Mouse (Mus musculus): ENCODE data around the gene Zranb1. TPM values are rescaled to one million over a fixed set of nuclear protein-coding genes. Genes with fewer than 3 reads are reported as not detected.

The Zranb1 gene
- polyA plus RNA-seq (2016; fragmentation: Nextera tagmentation; extraction: Ambion mirVana), result 8.8 and 9.9 TPM in 2 replicates

GRCm38 (mm10) chr7:132930850-132931559, at the start of gene Zranb1:
Gene Zranb1 (plus strand): TSS chr7:132931142.
- H3K4me3 ChIP-seq, result peak within 1 kb of the TSS; percentile 97
- H3K27me3 ChIP-seq (ENCODE audit: poor library complexity, severe bottlenecking), result no peaks in the 10 kb centered on the region
- no peaks in the 10 kb centered on the region for H3K9me3 ChIP-seq
- no peaks in the 10 kb centered on the region for H3K36me3 ChIP-seq (replicated peaks)
- peaks cover 20% of the 10 kb centered on the region for H3K4me1 ChIP-seq
- WGBS, result under 1% methylated on average over 87 of the region's 93 CpGs
- DNase-seq (ENCODE audit: extremely low spot score, low spot score), result peak; percentile 98
- peak within 1 kb of the TSS; percentile 96 for H3K27ac ChIP-seq

GRCm38 (mm10) chr7:132882343-132882742, 48.6 kb upstream of the Zranb1 start:
- Histone ChIP-seq H3K27me3 (ENCODE audit: poor library complexity, severe bottlenecking) (no peaks in the 10 kb centered on the region), H3K9me3 (no peaks in the 10 kb centered on the region), H3K4me1 (peaks cover 6% of the 10 kb centered on the region; the same call in 1 of the 2 replicates), H3K4me3 (no peak overlapping the region), H3K36me3 (replicated peaks) (peaks cover 83% of the 10 kb centered on the region), H3K27ac (no peak overlapping the region)
- DNase-seq (ENCODE audit: extremely low spot score, low spot score), result no peak
- 73% methylated on average over 2 of the region's 2 CpGs for WGBS

GRCm38 (mm10) chr7:132884031-132884430, 46.9 kb upstream of the Zranb1 start:
- WGBS, result 91% methylated on average over 7 of the region's 7 CpGs
- Histone ChIP-seq H3K27me3 (ENCODE audit: poor library complexity, severe bottlenecking) (no peaks in the 10 kb centered on the region), H3K4me3 (no peak overlapping the region), H3K9me3 (no peaks in the 10 kb centered on the region), H3K36me3 (replicated peaks) (peaks cover 66% of the 10 kb centered on the region), H3K27ac (no peak overlapping the region), H3K4me1 (peaks cover 11% of the 10 kb centered on the region; the same call in 1 of the 2 replicates)
- DNase-seq (ENCODE audit: extremely low spot score, low spot score), result no peak

- Histone ChIP-seq H3K27me3 (ENCODE audit: poor library complexity, severe bottlenecking) (no peaks in the 10 kb centered on the region), H3K4me1 (peaks cover 11% of the 10 kb centered on the region; the same call in 1 of the 2 replicates), H3K36me3 (replicated peaks) (peaks cover 36% of the 10 kb centered on the region), H3K27ac (peak overlapping the region; percentile 32; the same call in 1 of the 2 replicates), H3K9me3 (no peaks in the 10 kb centered on the region), H3K4me3 (no peak overlapping the region)
- WGBS, result 70% methylated on average over 7 of the region's 7 CpGs
- DNase-seq (ENCODE audit: extremely low spot score, low spot score), result no peak
Observed at GRCm38 (mm10) chr7:132887019-132887804, 43.7 kb upstream of the Zranb1 start.

GRCm38 (mm10) chr7:132888052-132888451, 42.9 kb upstream of the Zranb1 start:
- Histone ChIP-seq H3K9me3 (no peaks in the 10 kb centered on the region), H3K4me3 (no peak overlapping the region), H3K27me3 (ENCODE audit: poor library complexity, severe bottlenecking) (no peaks in the 10 kb centered on the region), H3K27ac (no peak overlapping the region), H3K4me1 (peaks cover 11% of the 10 kb centered on the region; the same call in 1 of the 2 replicates), H3K36me3 (replicated peaks) (peaks cover 27% of the 10 kb centered on the region)
- 84% methylated on average over 3 of the region's 3 CpGs for WGBS
- no peak for DNase-seq (ENCODE audit: extremely low spot score, low spot score)

- H3K4me1 ChIP-seq, result peaks cover 11% of the 10 kb centered on the region; the same call in 1 of the 2 replicates
- H3K4me3 ChIP-seq, result no peak overlapping the region
- H3K27me3 ChIP-seq (ENCODE audit: poor library complexity, severe bottlenecking), result no peaks in the 10 kb centered on the region
- WGBS, result 67% methylated on average over 4 of the region's 4 CpGs
- no peaks in the 10 kb centered on the region for H3K9me3 ChIP-seq
- no peak for DNase-seq (ENCODE audit: extremely low spot score, low spot score)
- H3K27ac ChIP-seq, result no peak overlapping the region
- peaks cover 21% of the 10 kb centered on the region for H3K36me3 ChIP-seq (replicated peaks)
Observed at GRCm38 (mm10) chr7:132888518-132889249, 42.3 kb upstream of the Zranb1 start.

- H3K27me3 ChIP-seq (ENCODE audit: poor library complexity, severe bottlenecking), result no peaks in the 10 kb centered on the region
- no peak for DNase-seq (ENCODE audit: extremely low spot score, low spot score)
- H3K27ac ChIP-seq, result no peak overlapping the region
- H3K36me3 ChIP-seq (replicated peaks), result peaks cover 11% of the 10 kb centered on the region
- H3K9me3 ChIP-seq, result no peaks in the 10 kb centered on the region
- no peak overlapping the region for H3K4me3 ChIP-seq
- 95% methylated on average over 8 of the region's 8 CpGs for WGBS
- peaks cover 11% of the 10 kb centered on the region; the same call in 1 of the 2 replicates for H3K4me1 ChIP-seq
Observed at GRCm38 (mm10) chr7:132889691-132890090, 41.3 kb upstream of the Zranb1 start.

GRCm38 (mm10) chr7:132890201-132890600, 40.7 kb upstream of the Zranb1 start:
- Histone ChIP-seq H3K4me3 (no peak overlapping the region), H3K9me3 (no peaks in the 10 kb centered on the region), H3K4me1 (peaks cover 11% of the 10 kb centered on the region; the same call in 1 of the 2 replicates), H3K27ac (no peak overlapping the region), H3K36me3 (replicated peaks) (peaks cover 6% of the 10 kb centered on the region; the same call in 1 of the 2 replicates), H3K27me3 (ENCODE audit: poor library complexity, severe bottlenecking) (no peaks in the 10 kb centered on the region)
- WGBS, result 92% methylated on average over 5 of the region's 5 CpGs
- no peak for DNase-seq (ENCODE audit: extremely low spot score, low spot score)

GRCm38 (mm10) chr7:132891561-132892310, 39.2 kb upstream of the Zranb1 start:
- H3K9me3 ChIP-seq, result no peaks in the 10 kb centered on the region
- H3K4me3 ChIP-seq, result no peak overlapping the region
- DNase-seq (ENCODE audit: extremely low spot score, low spot score), result no peak
- H3K4me1 ChIP-seq, result peaks cover 11% of the 10 kb centered on the region; the same call in 1 of the 2 replicates
- no peaks in the 10 kb centered on the region for H3K36me3 ChIP-seq (replicated peaks)
- WGBS, result 88% methylated on average over 5 of the region's 5 CpGs
- H3K27me3 ChIP-seq (ENCODE audit: poor library complexity, severe bottlenecking), result no peaks in the 10 kb centered on the region
- H3K27ac ChIP-seq, result no peak overlapping the region

GRCm38 (mm10) chr7:132892311-132892661, 38.7 kb upstream of the Zranb1 start:
- Histone ChIP-seq H3K36me3 (replicated peaks) (no peaks in the 10 kb centered on the region), H3K27ac (no peak overlapping the region), H3K4me3 (no peak overlapping the region), H3K9me3 (no peaks in the 10 kb centered on the region), H3K4me1 (peaks cover 5% of the 10 kb centered on the region; the same call in 1 of the 2 replicates), H3K27me3 (ENCODE audit: poor library complexity, severe bottlenecking) (no peaks in the 10 kb centered on the region)
- DNase-seq (ENCODE audit: extremely low spot score, low spot score), result no peak
- 62% methylated on average over 4 of the region's 4 CpGs for WGBS

- no peaks in the 10 kb centered on the region for H3K27me3 ChIP-seq (ENCODE audit: poor library complexity, severe bottlenecking)
- WGBS, result 85% methylated on average over 7 of the region's 7 CpGs
- no peaks in the 10 kb centered on the region for H3K36me3 ChIP-seq (replicated peaks)
- no peak overlapping the region for H3K4me3 ChIP-seq
- no peak for DNase-seq (ENCODE audit: extremely low spot score, low spot score)
- H3K4me1 ChIP-seq, result no peaks in the 10 kb centered on the region; the same call in 1 of the 2 replicates
- H3K27ac ChIP-seq, result no peak overlapping the region
- H3K9me3 ChIP-seq, result no peaks in the 10 kb centered on the region
Observed at GRCm38 (mm10) chr7:132892806-132893205, 38.1 kb upstream of the Zranb1 start.

- Histone ChIP-seq H3K27ac (no peak overlapping the region), H3K27me3 (ENCODE audit: poor library complexity, severe bottlenecking) (no peaks in the 10 kb centered on the region), H3K9me3 (0 out of 2 replicates have a peak, but pooled peaks cover 5% of the 10 kb centered on the region), H3K36me3 (replicated peaks) (no peaks in the 10 kb centered on the region), H3K4me1 (no peaks in the 10 kb centered on the region), H3K4me3 (no peak overlapping the region)
- 82% methylated on average over 1 of the region's 1 CpGs for WGBS
- no peak for DNase-seq (ENCODE audit: extremely low spot score, low spot score)
Observed at GRCm38 (mm10) chr7:132893336-132893735, 37.6 kb upstream of the Zranb1 start.

All from forebrain, embryonic 10.5 days (tissue).